Mouse (Mus musculus): ENCODE results near the gene Gpm6b. TPM values are rescaled to one million over a fixed set of nuclear protein-coding genes. Genes with fewer than 3 reads are reported as not detected.

The Gpm6b gene
- polyA plus RNA-seq, 1 experiment from 2014 or later, result 5.1 TPM

GRCm38 (mm10) chrX:166338784-166339520 is 100.2 kb downstream of the Gpm6b start:
- Histone ChIP-seq H3K9me3 (ENCODE audit: control insufficient read depth, low read length) (no peaks in the 10 kb centered on the region), H3K27me3 (replicated peaks; ENCODE audit: control insufficient read depth, insufficient read depth, low read length) (no peaks in the 10 kb centered on the region; the same call in 1 of the 2 replicates), H3K4me1 (replicated peaks; ENCODE audit: control insufficient read depth, insufficient read depth, low read length) (no peaks in the 10 kb centered on the region), H3K4me3 (ENCODE audit: low read depth, low read length) (no peak overlapping the region), H3K4me2 (no peak overlapping the region), H3K36me3 (ENCODE audit: control insufficient read depth, insufficient read depth, low read length) (no peaks in the 10 kb centered on the region), H3K27ac (ENCODE audit: low read depth, low read length) (no peak overlapping the region), H3K9ac (ENCODE audit: low read depth, low read length) (no peak overlapping the region)
- no peak for ATAC-seq (replicated peaks; ENCODE audit: low FRiP score)
- 81% methylated on average over 9 of the region's 9 CpGs for WGBS
- DNase-seq (ENCODE audit: low spot score), result no peak

GRCm38 (mm10) chrX:166339911-166340310 is 101.2 kb downstream of the Gpm6b start:
- Histone ChIP-seq H3K36me3 (ENCODE audit: control insufficient read depth, insufficient read depth, low read length) (no peaks in the 10 kb centered on the region), H3K4me2 (no peak overlapping the region), H3K9me3 (ENCODE audit: control insufficient read depth, low read length) (no peaks in the 10 kb centered on the region), H3K27ac (ENCODE audit: low read depth, low read length) (no peak overlapping the region), H3K4me1 (replicated peaks; ENCODE audit: control insufficient read depth, insufficient read depth, low read length) (no peaks in the 10 kb centered on the region), H3K4me3 (ENCODE audit: low read depth, low read length) (no peak overlapping the region), H3K27me3 (replicated peaks; ENCODE audit: control insufficient read depth, insufficient read depth, low read length) (no peaks in the 10 kb centered on the region; the same call in 1 of the 2 replicates), H3K9ac (ENCODE audit: low read depth, low read length) (no peak overlapping the region)
- ATAC-seq (replicated peaks; ENCODE audit: low FRiP score) (no peak), DNase-seq (ENCODE audit: low spot score) (no peak)
- 68% methylated on average over 4 of the region's 4 CpGs for WGBS

- WGBS, result 77% methylated on average over 6 of the region's 6 CpGs
- no peak overlapping the region for H3K9ac ChIP-seq (ENCODE audit: low read depth, low read length)
- no peak for DNase-seq (ENCODE audit: low spot score)
Measured at GRCm38 (mm10) chrX:166341795-166342194, 103.1 kb downstream of the Gpm6b start.

GRCm38 (mm10) chrX:166344228-166345015 is 105.7 kb downstream of the Gpm6b start:
- no peaks in the 10 kb centered on the region for H3K9me3 ChIP-seq (ENCODE audit: control insufficient read depth, low read length)
- no peaks in the 10 kb centered on the region for H3K36me3 ChIP-seq (ENCODE audit: control insufficient read depth, insufficient read depth, low read length)
- WGBS, result 46% methylated on average over 10 of the region's 10 CpGs
- peak overlapping the region; percentile 13; the same call in 1 of the 2 replicates for H3K4me2 ChIP-seq
- DNase-seq (ENCODE audit: low spot score) (no peak), ATAC-seq (replicated peaks; ENCODE audit: low FRiP score) (no peak)
- 0 out of 2 replicates have a peak, but pooled peaks cover 2% of the 10 kb centered on the region for H3K27me3 ChIP-seq (replicated peaks; ENCODE audit: control insufficient read depth, insufficient read depth, low read length)
- H3K27ac ChIP-seq (ENCODE audit: low read depth, low read length), result no peak overlapping the region
- no peaks in the 10 kb centered on the region for H3K4me1 ChIP-seq (replicated peaks; ENCODE audit: control insufficient read depth, insufficient read depth, low read length)
- H3K4me3 ChIP-seq (ENCODE audit: low read depth, low read length), result no peak overlapping the region
- H3K9ac ChIP-seq (ENCODE audit: low read depth, low read length), result no peak overlapping the region

More at GRCm38 (mm10) chrX:166341795-166342194, 103.1 kb downstream of the Gpm6b start:
- H3K9me3 ChIP-seq (ENCODE audit: control insufficient read depth, low read length), result no peaks in the 10 kb centered on the region
- no peak overlapping the region for H3K4me3 ChIP-seq (ENCODE audit: low read depth, low read length)
- H3K36me3 ChIP-seq (ENCODE audit: control insufficient read depth, insufficient read depth, low read length), result no peaks in the 10 kb centered on the region
- H3K27me3 ChIP-seq (replicated peaks; ENCODE audit: control insufficient read depth, insufficient read depth, low read length), result no peaks in the 10 kb centered on the region; the same call in 1 of the 2 replicates
- no peak overlapping the region for H3K4me2 ChIP-seq
- no peaks in the 10 kb centered on the region for H3K4me1 ChIP-seq (replicated peaks; ENCODE audit: control insufficient read depth, insufficient read depth, low read length)
- H3K27ac ChIP-seq (ENCODE audit: low read depth, low read length), result no peak overlapping the region
- ATAC-seq (replicated peaks; ENCODE audit: low FRiP score), result no peak

GRCm38 (mm10) chrX:166348086-166348485 is 109.4 kb downstream of the Gpm6b start:
- ATAC-seq (replicated peaks; ENCODE audit: low FRiP score) (no peak), DNase-seq (ENCODE audit: low spot score) (no peak)
- no peak overlapping the region for H3K4me3 ChIP-seq (ENCODE audit: low read depth, low read length)
- 0 out of 2 replicates have a peak, but pooled peaks cover 4% of the 10 kb centered on the region for H3K27me3 ChIP-seq (replicated peaks; ENCODE audit: control insufficient read depth, insufficient read depth, low read length)
- no peaks in the 10 kb centered on the region for H3K9me3 ChIP-seq (ENCODE audit: control insufficient read depth, low read length)
- H3K4me2 ChIP-seq, result no peak overlapping the region
- WGBS, result 85% methylated on average over 6 of the region's 6 CpGs
- no peak overlapping the region for H3K27ac ChIP-seq (ENCODE audit: low read depth, low read length)
- H3K9ac ChIP-seq (ENCODE audit: low read depth, low read length), result no peak overlapping the region
- no peaks in the 10 kb centered on the region for H3K36me3 ChIP-seq (ENCODE audit: control insufficient read depth, insufficient read depth, low read length)
- no peaks in the 10 kb centered on the region for H3K4me1 ChIP-seq (replicated peaks; ENCODE audit: control insufficient read depth, insufficient read depth, low read length)

GRCm38 (mm10) chrX:166348634-166349033 is 109.9 kb downstream of the Gpm6b start:
- no peak overlapping the region for H3K4me3 ChIP-seq (ENCODE audit: low read depth, low read length)
- DNase-seq (ENCODE audit: low spot score) (no peak), ATAC-seq (replicated peaks; ENCODE audit: low FRiP score) (no peak)
- H3K36me3 ChIP-seq (ENCODE audit: control insufficient read depth, insufficient read depth, low read length), result no peaks in the 10 kb centered on the region
- no peaks in the 10 kb centered on the region for H3K9me3 ChIP-seq (ENCODE audit: control insufficient read depth, low read length)
- H3K9ac ChIP-seq (ENCODE audit: low read depth, low read length), result no peak overlapping the region
- WGBS, result 84% methylated on average over 4 of the region's 4 CpGs
- no peak overlapping the region for H3K4me2 ChIP-seq
- no peak overlapping the region for H3K27ac ChIP-seq (ENCODE audit: low read depth, low read length)
- 0 out of 2 replicates have a peak, but pooled peaks cover 4% of the 10 kb centered on the region for H3K27me3 ChIP-seq (replicated peaks; ENCODE audit: control insufficient read depth, insufficient read depth, low read length)
- H3K4me1 ChIP-seq (replicated peaks; ENCODE audit: control insufficient read depth, insufficient read depth, low read length), result no peaks in the 10 kb centered on the region

- no peak overlapping the region for H3K4me3 ChIP-seq (ENCODE audit: low read depth, low read length)
- no peak overlapping the region for H3K4me2 ChIP-seq
- H3K27ac ChIP-seq (ENCODE audit: low read depth, low read length), result no peak overlapping the region
- no peak for DNase-seq (ENCODE audit: low spot score)
- H3K36me3 ChIP-seq (ENCODE audit: control insufficient read depth, insufficient read depth, low read length), result no peaks in the 10 kb centered on the region
- no peaks in the 10 kb centered on the region for H3K4me1 ChIP-seq (replicated peaks; ENCODE audit: control insufficient read depth, insufficient read depth, low read length)
- WGBS, result 29% methylated on average over 6 of the region's 6 CpGs
- no peaks in the 10 kb centered on the region for H3K9me3 ChIP-seq (ENCODE audit: control insufficient read depth, low read length)
- H3K27me3 ChIP-seq (replicated peaks; ENCODE audit: control insufficient read depth, insufficient read depth, low read length), result peaks cover 4% of the 10 kb centered on the region; the same call in 1 of the 2 replicates
- peak; percentile 68; the same call in 1 of the 2 replicates for ATAC-seq (replicated peaks; ENCODE audit: low FRiP score)
- no peak overlapping the region for H3K9ac ChIP-seq (ENCODE audit: low read depth, low read length)
Measured at GRCm38 (mm10) chrX:166351790-166352189, 113.1 kb downstream of the Gpm6b start.

GRCm38 (mm10) chrX:166353412-166353811 is 114.7 kb downstream of the Gpm6b start:
- Histone ChIP-seq H3K9ac (ENCODE audit: low read depth, low read length) (no peak overlapping the region), H3K9me3 (ENCODE audit: control insufficient read depth, low read length) (no peaks in the 10 kb centered on the region), H3K4me1 (replicated peaks; ENCODE audit: control insufficient read depth, insufficient read depth, low read length) (no peaks in the 10 kb centered on the region), H3K4me3 (ENCODE audit: low read depth, low read length) (no peak overlapping the region), H3K4me2 (no peak overlapping the region), H3K27me3 (replicated peaks; ENCODE audit: control insufficient read depth, insufficient read depth, low read length) (peaks cover 4% of the 10 kb centered on the region; the same call in 1 of the 2 replicates), H3K27ac (ENCODE audit: low read depth, low read length) (no peak overlapping the region), H3K36me3 (ENCODE audit: control insufficient read depth, insufficient read depth, low read length) (no peaks in the 10 kb centered on the region)
- DNase-seq (ENCODE audit: low spot score) (no peak), ATAC-seq (replicated peaks; ENCODE audit: low FRiP score) (no peak)
- WGBS, result 66% methylated on average over 2 of the region's 2 CpGs

Data from liver, embryonic 11.5 days (tissue).